Mouse (Mus musculus): Measurements from ENCODE around the gene Mcf2l. TPM values are rescaled to one million over a fixed set of nuclear protein-coding genes. Genes with fewer than 3 reads are reported as not detected.

The Mcf2l gene
- total RNA-seq, 1 experiment from 2014 or later, result 9.3 TPM

DNA sequence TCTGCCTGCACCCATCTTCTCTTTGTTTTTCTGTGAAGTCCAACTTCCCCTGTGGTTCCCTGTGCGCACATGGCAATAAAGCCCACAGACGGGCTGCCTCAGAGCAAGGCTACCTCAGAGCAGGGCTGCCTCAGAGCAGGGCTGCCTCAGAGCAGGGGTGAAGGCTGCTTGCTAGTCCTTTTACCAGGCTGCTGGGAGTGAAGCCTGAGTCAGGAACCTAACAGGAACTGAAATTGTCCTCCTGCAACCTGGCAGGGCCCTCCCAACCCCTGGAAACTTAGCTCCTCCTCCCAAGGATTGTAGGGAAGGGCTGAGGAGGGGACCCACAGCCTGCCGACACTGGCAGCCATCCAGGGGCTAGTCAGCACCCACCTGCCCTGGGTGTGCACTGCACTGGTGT lies 60.2 kb downstream of the Mcf2l start:
- ATAC-seq (ENCODE audit: extremely low read depth, insufficient number of reproducible peaks, low FRiP score, poor library complexity, severe bottlenecking), result no peak

DNA sequence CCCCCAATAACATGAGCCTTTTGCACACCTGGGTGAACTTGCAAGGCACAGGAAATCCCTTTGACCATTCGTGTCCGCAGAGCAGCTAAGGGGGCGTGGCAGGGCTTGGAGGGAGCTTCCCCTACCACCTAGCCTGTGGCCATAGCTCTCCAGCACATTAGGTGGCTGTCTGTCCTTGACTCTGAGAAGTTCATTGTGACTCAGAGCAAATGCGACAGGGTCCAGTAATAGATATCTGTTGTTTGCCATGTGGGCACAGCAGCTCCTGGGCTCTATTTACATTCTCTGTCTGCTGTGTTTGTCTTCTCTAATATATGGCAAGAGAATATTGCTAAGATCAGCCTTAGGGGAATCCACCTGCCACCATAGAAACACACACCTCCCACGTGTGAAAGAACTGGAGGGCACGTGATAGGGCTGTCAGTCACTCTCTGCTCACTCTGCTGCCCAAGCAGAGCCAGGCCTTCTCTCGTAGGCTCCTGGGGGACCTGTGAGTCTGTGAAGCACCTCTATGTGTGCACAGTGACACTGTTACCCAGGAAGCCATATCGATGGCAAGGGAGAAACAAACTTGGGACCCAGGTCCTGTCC lies 60.9 kb downstream of the Mcf2l start:
- ATAC-seq (ENCODE audit: extremely low read depth, insufficient number of reproducible peaks, low FRiP score, poor library complexity, severe bottlenecking), result no peak

DNA sequence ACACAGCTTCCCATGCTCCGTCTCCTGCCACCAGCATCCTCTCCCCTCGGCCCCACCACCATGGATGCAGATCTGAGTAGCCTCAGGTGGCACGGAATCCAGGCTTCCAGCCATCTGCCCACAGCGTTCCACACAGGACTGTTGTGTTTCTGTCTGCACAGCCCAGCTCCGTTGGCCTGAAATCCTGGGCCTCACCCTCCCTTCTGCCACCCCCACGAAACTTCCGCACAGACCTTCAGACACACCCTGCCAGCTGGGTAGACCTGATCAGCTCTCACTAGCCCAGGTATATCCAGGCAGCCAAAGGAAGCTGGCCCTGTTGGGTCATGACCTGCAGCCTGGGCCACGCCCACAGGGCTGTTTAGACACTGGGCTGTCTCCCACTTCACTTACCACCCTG lies 66.9 kb downstream of the Mcf2l start:
- no peak for ATAC-seq (ENCODE audit: extremely low read depth, insufficient number of reproducible peaks, low FRiP score, poor library complexity, severe bottlenecking)

DNA sequence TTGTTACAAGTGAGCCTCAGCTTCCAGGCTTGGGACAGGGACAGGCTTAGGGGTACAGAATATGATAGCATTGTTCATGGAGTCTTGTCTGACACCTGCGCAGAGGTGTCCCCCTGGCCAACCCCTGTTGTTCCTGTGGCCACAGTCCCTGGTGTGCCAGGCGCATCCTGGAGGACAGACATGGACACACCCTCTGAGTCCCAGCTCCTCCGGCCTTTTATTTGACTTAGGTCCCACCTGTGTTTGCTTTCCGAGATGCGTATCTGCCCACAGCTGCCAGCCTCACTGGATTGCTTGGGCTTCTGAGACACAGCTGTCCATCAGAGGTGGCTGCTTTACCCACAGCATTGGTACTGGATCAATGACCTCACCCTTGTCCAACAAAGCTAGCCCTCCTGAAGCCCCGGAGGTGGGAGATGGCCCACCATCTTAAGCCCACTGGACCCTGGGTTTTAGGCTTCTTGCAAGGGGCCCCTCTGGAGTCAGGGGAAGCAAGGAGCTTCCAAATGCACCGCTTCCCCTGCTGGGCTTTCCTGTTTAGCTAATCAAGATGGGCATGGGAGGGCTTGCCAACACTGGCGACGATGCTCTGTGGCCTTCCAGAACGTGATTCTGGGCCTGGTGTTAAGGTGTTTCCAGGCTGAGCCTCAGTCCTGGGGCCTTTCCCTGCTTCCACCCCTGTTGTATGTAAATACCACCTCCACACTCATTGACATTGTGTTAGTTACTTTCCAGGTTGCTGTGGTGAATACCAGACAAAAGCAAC lies 67.7 kb downstream of the Mcf2l start:
- no peak for ATAC-seq (ENCODE audit: extremely low read depth, insufficient number of reproducible peaks, low FRiP score, poor library complexity, severe bottlenecking)

DNA sequence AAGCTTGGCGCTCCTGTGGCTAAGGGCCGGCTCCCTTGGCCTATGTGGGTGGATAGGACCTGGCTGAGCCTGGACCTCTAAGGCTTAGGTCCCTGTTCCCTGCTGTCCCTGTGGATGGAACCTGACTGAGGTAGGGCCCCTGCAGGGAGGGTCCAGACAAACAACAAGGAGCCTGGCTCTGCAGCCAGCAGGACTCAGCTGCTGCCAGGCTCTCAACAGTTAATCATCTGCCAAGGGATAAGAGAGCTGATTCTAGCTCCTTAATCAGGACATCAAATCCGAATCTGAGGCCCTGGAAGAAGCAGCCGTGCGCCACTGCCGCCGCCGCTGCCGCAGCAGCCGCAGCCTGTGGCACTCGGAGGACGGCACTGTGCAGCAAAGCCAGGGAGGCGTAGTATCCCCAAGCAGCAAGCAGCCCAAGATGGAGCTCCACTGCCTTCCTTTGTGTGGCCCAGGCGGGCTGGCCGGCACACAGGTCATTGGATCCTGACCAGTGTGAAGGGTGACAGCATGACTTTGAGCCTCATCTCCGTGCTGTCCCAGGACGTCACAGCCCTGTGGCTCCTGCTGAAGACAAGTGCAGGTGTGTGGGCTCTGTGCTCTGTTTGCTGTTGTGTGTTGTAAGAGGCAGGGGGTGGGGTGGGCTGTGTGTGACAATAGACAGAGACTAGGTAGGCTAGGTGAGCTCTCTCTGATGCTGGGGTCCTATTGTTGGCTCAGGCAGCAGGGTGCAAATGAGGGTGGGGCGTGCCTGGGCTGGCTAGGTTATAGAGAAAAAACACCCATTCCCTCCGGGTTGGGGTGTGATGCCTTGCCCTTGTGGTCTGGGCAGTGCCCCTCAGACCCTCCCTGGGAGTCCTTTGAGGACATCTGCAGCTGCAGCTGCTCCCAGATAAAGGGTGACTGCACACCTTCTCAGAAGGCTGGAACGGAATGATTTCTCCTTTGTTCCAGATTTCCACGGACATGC lies 74.3 kb downstream of the Mcf2l start:
- no peak for ATAC-seq (ENCODE audit: extremely low read depth, insufficient number of reproducible peaks, low FRiP score, poor library complexity, severe bottlenecking)

DNA sequence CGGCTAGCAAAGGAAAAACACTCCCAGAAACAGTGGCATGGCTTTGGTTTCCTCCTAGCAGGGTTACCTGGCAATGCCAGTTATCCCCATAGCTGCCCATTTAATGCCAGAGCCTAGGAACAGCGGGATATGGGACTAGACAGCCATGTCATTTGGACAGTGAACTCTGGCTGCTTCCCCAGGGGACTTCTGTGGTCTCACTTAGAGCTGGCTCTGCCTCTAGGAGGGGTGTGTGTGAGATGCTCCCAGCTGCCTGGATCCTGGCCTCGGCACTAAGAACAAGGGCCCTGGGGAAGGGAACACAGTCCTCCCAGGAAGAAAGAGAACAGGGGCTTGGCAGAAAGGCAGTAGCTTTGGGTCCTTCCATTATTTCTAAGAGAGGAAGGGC lies 75.0 kb downstream of the Mcf2l start:
- ATAC-seq (ENCODE audit: extremely low read depth, insufficient number of reproducible peaks, low FRiP score, poor library complexity, severe bottlenecking), result no peak

DNA sequence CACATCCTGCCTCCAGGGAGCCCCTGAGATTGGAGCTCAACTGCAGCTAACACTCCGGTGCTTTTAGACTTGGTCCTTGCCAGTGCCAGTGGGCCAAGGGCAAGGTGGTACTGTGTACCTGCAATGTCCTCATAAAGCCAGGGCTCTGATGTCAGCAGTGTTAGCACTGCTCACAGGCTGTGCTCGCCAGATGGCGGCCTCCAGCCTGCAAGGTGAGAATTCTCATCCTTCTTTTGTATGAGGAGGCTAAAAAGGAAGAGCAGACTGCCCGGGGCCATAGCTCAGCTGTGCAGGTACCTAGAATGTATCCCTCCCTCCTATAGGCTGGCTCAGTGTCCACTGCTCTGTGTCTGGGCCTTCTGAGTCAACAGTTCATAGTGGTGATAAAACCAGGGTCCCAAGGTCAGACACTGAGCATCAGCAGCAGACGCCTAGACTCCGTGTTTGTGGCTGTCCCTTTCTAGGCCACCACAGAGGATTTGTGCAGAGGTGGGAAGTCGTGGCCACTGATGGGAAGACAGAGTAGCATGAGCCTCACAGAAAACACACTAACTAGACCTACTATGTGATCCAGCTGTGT lies 77.5 kb downstream of the Mcf2l start:
- ATAC-seq (ENCODE audit: extremely low read depth, insufficient number of reproducible peaks, low FRiP score, poor library complexity, severe bottlenecking), result no peak

DNA sequence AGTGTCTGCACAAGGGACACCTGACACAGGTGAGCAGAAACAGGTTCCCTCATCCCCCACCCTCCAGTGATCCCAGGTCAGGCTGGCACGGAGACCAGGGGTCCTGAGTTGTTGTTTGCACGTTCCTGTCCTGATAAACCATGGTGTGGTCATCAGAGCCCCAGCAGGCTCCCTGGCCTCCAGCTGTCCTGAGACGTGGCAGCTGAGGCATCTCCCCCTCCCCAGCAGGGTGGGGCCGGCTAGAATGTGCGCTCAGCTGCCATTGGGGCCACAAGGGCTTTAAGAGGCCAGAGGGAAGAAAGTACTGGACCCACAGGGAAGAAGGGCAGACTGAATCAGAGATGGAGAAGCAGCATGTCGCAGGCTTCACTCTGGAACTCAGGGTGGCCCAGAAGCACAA lies 79.1 kb downstream of the Mcf2l start:
- ATAC-seq (ENCODE audit: extremely low read depth, insufficient number of reproducible peaks, low FRiP score, poor library complexity, severe bottlenecking), result no peak

DNA sequence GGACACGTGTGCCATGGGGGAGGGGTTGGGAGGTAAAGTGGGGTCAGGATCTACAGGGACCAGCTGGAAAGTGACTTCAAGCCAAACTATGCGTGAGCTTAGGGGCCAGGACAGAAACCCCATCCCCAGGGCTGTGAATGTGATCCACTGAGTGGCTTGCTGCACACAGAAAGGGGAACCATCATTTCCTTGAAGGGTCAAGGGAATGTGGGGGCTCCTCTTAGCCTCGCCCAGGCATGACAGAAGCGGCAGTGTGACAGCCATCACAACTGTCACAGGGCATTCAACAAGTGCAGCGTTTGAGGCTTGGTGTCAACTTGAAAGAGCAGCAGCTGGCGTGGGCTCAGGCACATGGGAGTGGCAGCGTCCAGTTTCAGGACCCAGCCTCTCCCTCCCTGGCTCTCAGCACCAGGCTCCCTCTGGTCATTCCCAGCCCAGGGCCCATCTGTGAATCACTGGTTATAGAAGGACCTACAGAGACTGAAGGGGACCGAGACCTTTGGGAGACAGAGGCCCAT lies 81.8 kb downstream of the Mcf2l start:
- ATAC-seq (ENCODE audit: extremely low read depth, insufficient number of reproducible peaks, low FRiP score, poor library complexity, severe bottlenecking), result no peak

DNA sequence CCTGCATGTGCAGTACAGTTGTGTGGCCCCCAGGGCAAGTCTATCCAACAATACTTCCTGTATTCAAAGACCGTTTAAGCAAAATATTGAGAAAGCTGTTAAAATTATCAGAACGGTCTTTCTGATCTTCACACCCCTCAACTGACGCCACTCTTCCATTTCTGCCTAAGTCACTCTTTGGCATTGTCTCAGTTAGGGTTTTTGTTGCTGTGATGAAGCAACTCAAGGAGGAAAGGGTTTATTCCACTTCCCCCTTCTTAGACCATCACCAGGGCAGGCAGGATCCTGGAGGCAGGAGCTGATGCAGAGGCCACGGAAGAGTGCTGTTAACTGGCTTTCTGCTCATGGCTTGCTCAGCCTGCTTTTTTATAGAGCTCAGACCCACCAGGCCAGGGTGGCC lies 82.3 kb downstream of the Mcf2l start:
- ATAC-seq (ENCODE audit: extremely low read depth, insufficient number of reproducible peaks, low FRiP score, poor library complexity, severe bottlenecking), result no peak

DNA sequence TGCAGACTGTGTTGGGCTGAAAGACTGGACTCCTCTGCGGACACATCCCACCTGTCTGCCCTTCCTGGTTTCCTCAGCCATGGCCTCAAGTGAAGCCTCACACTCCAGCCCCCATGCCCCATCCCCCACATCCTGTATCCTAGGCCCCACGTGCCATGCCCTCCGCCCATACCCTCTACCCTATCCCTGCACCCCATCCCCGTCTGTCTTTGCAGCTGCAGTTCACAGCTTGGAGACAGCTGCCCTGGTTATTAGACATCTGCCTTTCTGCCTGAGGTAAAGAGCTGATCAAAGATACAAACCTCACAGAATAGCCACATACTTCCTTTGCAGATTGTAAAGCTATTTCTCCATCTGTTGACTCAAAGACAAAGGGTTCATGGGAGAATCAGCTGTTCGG lies 83.3 kb downstream of the Mcf2l start:
- no peak for ATAC-seq (ENCODE audit: extremely low read depth, insufficient number of reproducible peaks, low FRiP score, poor library complexity, severe bottlenecking)

DNA sequence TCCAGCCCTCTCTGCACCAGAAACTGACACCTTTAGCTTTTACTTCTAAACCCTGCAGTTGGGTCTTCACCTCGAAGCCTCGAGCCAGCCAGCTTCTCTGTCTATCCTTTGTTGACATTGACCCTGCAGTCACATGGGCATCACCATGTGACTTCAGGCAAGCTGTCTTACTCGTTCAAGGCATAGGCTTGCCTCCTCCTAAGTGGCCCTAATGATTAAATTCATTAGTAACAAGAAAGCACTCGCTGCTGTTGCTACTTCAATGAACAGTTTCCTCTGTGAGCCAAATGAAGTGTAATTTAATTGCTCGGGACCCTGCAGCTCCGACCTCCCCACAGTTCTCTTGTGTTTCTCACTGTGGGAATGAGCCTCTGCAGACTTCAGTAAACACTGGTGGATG lies 83.8 kb downstream of the Mcf2l start:
- ATAC-seq (ENCODE audit: extremely low read depth, insufficient number of reproducible peaks, low FRiP score, poor library complexity, severe bottlenecking), result no peak

DNA sequence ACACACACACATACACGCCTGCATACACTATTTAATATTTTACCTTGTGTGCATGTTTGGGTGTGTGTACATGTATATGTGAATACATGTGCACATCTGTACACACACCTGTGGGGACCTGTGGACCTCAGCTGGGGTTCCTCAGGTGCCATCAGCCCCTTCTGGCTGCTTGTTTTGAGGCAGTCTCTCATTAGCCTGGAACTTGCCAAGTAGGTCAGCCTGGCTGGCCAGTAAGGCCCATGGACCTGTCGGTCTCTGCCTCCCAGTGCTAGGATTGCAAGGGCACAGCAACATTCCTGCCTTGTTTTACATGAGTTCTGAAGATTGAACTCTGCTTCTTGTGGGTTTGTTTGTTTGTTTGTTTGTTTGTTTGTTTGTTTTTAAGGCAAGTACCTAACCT lies 87.0 kb downstream of the Mcf2l start:
- ATAC-seq (ENCODE audit: extremely low read depth, insufficient number of reproducible peaks, low FRiP score, poor library complexity, severe bottlenecking), result no peak

DNA sequence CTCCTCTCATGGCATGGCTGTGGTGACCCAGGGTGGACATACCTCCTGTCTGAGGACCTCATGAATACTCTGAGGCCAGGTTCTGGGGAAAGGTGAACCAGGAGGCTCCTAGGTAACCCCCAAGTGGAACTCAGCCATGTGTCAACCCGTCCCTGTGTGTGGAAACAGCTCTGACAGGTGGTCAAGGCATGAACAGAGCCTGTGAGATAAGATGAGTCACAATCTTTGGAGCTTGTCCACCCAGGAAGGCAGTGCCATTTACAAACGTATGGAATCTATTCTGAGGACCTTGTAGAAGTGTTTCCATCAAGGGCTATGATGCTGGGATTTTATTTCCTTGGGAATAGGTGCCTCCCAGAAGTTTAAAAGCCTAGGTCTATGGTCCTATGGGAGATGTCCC lies 87.6 kb downstream of the Mcf2l start:
- no peak for ATAC-seq (ENCODE audit: extremely low read depth, insufficient number of reproducible peaks, low FRiP score, poor library complexity, severe bottlenecking)

DNA sequence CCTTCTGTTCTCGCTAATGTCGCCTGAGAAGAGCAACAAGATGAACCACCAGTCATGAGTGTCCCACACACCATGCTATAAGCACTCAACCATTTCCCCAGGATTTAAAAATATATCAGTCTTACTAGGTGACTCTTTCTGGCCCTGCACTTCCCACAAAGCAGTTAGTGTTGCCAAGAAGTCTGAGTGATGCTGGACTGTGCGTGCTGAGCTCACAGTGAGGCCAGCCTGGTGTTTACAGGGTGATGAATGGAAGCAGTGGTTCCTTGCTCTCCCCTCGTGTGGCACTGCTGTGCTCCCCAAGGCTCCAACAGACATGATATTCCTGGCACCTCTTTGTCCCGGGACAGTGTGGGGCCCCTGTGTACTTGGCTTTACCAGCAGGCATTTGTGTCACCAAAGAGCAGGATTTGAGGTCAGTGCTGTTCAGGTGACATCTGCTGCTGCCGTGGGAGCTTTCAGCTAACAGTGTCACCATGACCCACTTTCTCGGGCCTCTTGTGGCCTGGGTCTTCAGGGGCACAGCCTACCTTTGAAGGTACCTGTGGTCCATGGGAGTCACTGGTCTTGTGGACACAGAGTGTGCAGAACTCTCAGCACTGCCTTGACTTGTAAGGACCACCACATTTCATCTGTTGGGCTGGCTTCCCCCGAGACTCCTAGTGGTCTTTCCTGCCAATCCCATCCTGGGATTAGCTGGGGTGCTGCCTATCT lies 88.4 kb downstream of the Mcf2l start:
- ATAC-seq (ENCODE audit: extremely low read depth, insufficient number of reproducible peaks, low FRiP score, poor library complexity, severe bottlenecking), result no peak

DNA sequence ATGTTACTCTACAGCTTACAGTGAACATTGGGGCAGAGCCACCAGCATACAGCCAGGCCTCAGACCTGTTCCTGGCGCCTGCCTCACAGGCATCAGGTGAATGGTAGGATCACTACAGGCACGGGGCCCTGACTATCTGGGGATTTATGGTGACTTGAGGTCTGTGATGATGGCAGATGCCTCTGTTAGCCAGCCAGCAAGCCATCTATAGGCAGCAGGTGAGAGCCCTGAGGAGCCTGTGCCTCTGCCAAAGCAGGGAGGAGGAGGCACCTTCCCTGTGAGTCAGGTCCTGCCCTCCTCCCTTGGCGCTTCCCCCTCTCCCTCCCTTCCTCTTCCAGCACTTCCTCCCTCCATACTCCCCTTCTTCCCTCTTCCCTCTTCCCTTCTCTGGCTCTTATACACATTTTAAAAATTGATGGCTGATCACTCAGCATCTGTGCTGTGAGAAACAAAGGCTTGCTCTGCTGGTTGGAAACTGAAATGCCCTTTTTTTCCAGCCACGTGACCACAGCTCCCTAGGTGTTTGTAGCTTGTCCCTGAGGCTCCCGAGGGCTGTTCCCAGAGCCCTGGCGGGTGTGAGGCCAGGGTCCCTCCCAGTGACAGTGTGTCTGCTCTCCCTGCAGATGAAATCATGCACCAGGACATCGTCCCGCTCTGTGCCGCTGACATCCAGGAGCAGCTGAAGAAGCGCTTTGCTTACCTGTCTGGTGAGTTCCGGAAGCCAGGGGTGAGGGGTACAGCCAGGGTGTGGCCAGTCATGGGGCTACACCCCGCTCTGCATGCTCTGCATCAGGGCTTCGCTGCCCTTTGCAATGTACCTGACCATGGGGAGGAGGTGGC lies 89.2 kb downstream of the Mcf2l start:
- no peak for ATAC-seq (ENCODE audit: extremely low read depth, insufficient number of reproducible peaks, low FRiP score, poor library complexity, severe bottlenecking)

DNA sequence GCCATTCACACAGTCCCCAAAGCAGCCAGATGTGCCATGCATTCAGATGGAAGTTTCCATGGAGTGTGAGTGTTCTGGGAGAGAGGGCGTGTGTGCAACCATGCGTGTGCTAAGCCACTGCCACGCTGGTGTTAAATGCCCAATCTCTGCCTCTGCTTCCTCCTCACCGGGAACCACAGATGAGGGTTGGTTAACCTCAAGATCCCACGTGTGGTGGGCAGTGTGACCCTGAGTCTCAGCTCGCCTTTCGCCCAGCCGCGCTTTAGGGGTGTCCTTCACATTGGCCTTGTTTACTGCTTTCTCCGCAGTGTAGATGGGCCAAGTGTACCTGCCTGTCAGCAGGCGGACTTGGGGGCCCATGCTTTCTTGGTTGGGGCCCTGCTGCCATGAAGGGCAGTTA lies 102.7 kb downstream of the Mcf2l start:
- ATAC-seq (ENCODE audit: extremely low read depth, insufficient number of reproducible peaks, low FRiP score, poor library complexity, severe bottlenecking), result no peak

DNA sequence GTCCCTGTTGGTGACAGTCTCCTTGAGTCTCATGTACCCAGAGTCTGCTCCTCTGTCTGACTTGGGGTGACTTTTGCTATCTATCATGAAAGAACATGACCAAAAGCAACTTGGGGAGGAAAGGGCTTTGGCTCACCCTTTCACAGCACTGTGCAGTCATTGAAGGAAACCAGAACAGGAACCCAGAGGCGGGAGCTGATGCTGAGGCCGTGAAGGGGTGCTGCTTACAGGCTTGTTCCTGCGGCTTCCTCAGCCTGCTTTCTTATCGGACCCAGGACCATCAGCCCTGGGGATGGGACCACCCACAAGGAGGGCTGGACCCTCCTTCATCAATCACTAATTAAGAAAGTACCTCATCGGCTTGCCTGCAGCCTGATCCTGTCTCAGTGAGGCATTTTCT lies 103.1 kb downstream of the Mcf2l start:
- no peak for ATAC-seq (ENCODE audit: extremely low read depth, insufficient number of reproducible peaks, low FRiP score, poor library complexity, severe bottlenecking)

All from neutrophil, adult 5-6 weeks (primary cell).